14 mouse cellular contexts compared by ENCODE assay signal in genomic region chr9:47380361-47380760, GRCm38 (mm10).
DNase-seq lines count a peak whose midpoint lies in the region.
"Had no signal": no experiment of that assay in that cellular context is flagged by ENCODE, and none has a peak within 500 bp of the region (broad histone marks: within the 10 kb centered on the region; RNA-seq: fewer than 3 reads in every experiment).

No protein-coding gene starts in this region.

- peak; percentile 30 for DNase-seq in adrenal gland, adult 2 months
- no peak for DNase-seq in adrenal gland, adult 18-20 months (ENCODE audit: low spot score in 2 of 2)
- peak; percentile 16 to 29 for DNase-seq in adrenal gland, postnatal 36 days
- no peak for DNase-seq in adrenal gland, postnatal 25 days
- peak; percentile 70 for DNase-seq in testis, postnatal 14 days (ENCODE audit: low spot score)
- no peak for DNase-seq in testis, postnatal 10 days (ENCODE audit: low spot score)
- DNase-seq: adrenal gland, postnatal 10 days; cerebellum, adult 11 months; cerebellum, adult 18-20 months; cerebellum, adult 8-10 months; cerebellum, adult 9-11 months; cerebellum, postnatal 14 days; cerebellum, postnatal 36 days; embryo, embryonic 11 days had no signal

Comparison
In these comparisons a context has a peak if more than half of its experiments do, and no peak if none do; other contexts are left out.
1. DNase-seq: peak in adrenal gland, adult 2 months (single experiment), adrenal gland, postnatal 36 days (2 of 2) and testis, postnatal 14 days (single experiment); none in adrenal gland, adult 18-20 months (0 of 2), adrenal gland, postnatal 25 days (single experiment) and testis, postnatal 10 days (single experiment).